Mouse (Mus musculus): Measurements from ENCODE around the gene Clcn1. TPM values are rescaled to one million over a fixed set of nuclear protein-coding genes. Genes with fewer than 3 reads are reported as not detected.
A peak's percentile ranks its signal among the peaks of the same experiment; 100 is the strongest.

Gene Clcn1
- total and polyA plus RNA-seq, 2 experiments from 2014 or later: 0.95 to 2.0 TPM

DNA sequence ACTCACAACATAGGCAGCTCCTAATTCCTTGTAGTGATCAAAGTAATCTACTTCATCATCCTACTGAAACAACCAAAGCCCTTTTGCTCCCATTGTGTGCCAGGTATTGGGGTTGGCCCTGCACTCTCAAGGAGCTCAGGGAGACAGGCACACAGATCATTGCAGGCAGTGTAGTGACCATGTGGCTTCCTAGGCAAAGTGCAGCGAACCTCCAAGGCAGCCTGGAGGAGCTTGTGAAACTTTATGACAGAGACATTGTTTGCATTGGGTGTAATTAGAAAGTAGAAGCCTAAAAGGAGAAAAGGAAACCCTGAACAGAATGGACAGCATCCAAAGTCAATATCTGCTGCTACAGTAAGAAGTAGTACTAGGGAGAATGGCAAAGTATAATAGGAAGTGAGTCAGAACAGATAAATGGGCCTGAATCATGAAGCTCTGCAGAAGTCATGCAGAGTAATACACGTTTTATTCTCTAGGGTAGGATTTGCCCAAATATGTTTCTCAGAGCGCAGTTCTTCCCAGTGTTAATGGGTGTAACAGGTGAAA is 9.1 kb downstream of the Clcn1 start:
- Histone ChIP-seq H3K9me3 (ENCODE audit: low read length) (no peaks in the 10 kb centered on the region), H3K9ac (replicated peaks; ENCODE audit: low read length) (no peak overlapping the region), H3K4me2 (ENCODE audit: low read depth, low read length) (no peak overlapping the region), H3K4me3 (ENCODE audit: low read length) (no peak overlapping the region), H3K4me1 (ENCODE audit: insufficient read depth, low read length) (no peaks in the 10 kb centered on the region), H3K36me3 (ENCODE audit: insufficient read depth, low read length) (peaks cover 10% of the 10 kb centered on the region; the same call in 1 of the 2 replicates), H3K27ac (no peak overlapping the region), H3K27me3 (ENCODE audit: insufficient read depth, low read length) (no peaks in the 10 kb centered on the region)
- no peak for TF ChIP-seq CTCF (IDR thresholded peaks at IDR 0.05; ENCODE audit: low read depth)
- DNase-seq (ENCODE audit: low spot score) (no peak), ATAC-seq (no peak)
- WGBS: 83% methylated on average over 3 of the region's 3 CpGs

GRCm38 (mm10) chr6:42299362-42299761 is 12.9 kb downstream of the Clcn1 start:
- H3K36me3 ChIP-seq (ENCODE audit: insufficient read depth, low read length): no peaks in the 10 kb centered on the region
- TF ChIP-seq CTCF (IDR thresholded peaks at IDR 0.05; ENCODE audit: low read depth): no peak
- H3K9me3 ChIP-seq (ENCODE audit: low read length): no peaks in the 10 kb centered on the region
- H3K4me3 ChIP-seq (ENCODE audit: low read length): no peak overlapping the region
- DNase-seq (ENCODE audit: low spot score) (no peak), ATAC-seq (no peak)
- H3K27me3 ChIP-seq (ENCODE audit: insufficient read depth, low read length): no peaks in the 10 kb centered on the region
- H3K27ac ChIP-seq: no peak overlapping the region
- no peak overlapping the region for H3K9ac ChIP-seq (replicated peaks; ENCODE audit: low read length)
- no peaks in the 10 kb centered on the region for H3K4me1 ChIP-seq (ENCODE audit: insufficient read depth, low read length)
- no peak overlapping the region for H3K4me2 ChIP-seq (ENCODE audit: low read depth, low read length)
- 93% methylated on average over 5 of the region's 5 CpGs for WGBS

DNA sequence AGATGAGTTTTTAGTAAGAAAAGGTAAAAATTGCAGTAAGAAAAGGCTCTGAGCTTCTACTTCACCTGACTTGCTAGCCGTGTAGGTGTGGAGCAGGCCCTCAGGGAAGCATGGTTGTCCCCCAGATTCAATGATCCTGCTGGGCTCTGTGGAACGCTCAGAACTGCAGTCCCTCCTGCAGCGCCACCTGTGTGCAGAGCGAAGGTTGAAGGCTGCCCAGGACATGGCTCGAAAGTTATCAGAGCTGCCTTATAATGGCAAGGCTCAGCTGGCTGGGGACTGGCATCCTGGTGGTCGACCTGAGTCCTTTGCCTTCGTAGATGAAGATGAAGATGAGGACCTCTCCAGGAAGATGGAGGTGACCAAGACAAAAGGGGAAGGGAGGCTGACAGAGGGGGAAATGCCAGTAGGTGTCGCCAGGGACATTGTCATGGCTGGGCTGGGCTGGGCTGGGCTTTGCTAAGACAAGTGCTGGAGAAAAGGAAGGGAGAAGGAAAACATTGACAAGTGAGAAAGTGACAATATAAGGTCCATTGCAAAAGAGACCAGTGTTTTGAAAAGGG is 23.4 kb downstream of the Clcn1 start:
- Histone ChIP-seq H3K4me1 (ENCODE audit: insufficient read depth, low read length) (no peaks in the 10 kb centered on the region), H3K27ac (no peak overlapping the region), H3K9me3 (ENCODE audit: low read length) (no peaks in the 10 kb centered on the region), H3K4me3 (ENCODE audit: low read length) (no peak overlapping the region), H3K36me3 (ENCODE audit: insufficient read depth, low read length) (peaks cover 8% of the 10 kb centered on the region; the same call in 1 of the 2 replicates), H3K27me3 (ENCODE audit: insufficient read depth, low read length) (no peaks in the 10 kb centered on the region), H3K4me2 (ENCODE audit: low read depth, low read length) (no peak overlapping the region), H3K9ac (replicated peaks; ENCODE audit: low read length) (no peak overlapping the region)
- ATAC-seq (no peak), DNase-seq (ENCODE audit: low spot score) (no peak)
- WGBS: 46% methylated on average over 8 of the region's 8 CpGs
- TF ChIP-seq CTCF (IDR thresholded peaks at IDR 0.05; ENCODE audit: low read depth): peak; percentile 36; the same call in 1 of the 2 replicates

DNA sequence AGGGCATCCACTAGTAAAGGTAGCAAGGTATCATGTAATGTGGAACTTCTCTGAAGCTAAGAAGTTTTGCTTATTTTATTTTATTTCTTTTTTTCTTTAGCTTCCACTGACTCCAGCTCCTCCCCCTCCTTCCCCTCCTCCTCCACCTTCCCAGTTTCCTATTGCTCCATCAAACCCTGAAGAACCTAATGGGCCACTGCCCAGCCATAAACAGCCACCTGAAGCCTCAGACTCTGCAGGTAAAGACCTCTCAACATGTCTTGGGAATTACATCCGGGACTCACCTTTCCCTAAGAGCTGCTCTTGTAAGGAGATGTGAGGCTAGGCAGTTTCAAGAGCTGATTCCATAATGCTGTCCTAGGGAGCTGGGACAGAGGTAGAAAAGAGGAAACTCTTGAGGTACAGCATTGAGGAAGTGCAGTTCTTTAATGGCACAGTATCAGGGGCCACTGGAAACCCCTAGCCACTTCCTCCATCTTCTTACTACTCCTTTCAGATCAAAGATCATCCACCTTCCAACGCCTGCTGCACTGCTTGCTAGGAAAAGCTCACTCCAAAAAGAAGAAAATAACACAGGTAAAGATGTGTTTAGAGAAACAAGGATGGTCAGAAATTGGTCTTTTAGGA is 24.1 kb downstream of the Clcn1 start:
- no peaks in the 10 kb centered on the region for H3K9me3 ChIP-seq (ENCODE audit: low read length)
- no peaks in the 10 kb centered on the region for H3K27me3 ChIP-seq (ENCODE audit: insufficient read depth, low read length)
- peaks cover 8% of the 10 kb centered on the region; the same call in 1 of the 2 replicates for H3K36me3 ChIP-seq (ENCODE audit: insufficient read depth, low read length)
- WGBS: 90% methylated on average over 2 of the region's 2 CpGs
- no peak overlapping the region for H3K4me2 ChIP-seq (ENCODE audit: low read depth, low read length)
- DNase-seq (ENCODE audit: low spot score) (no peak), ATAC-seq (no peak)
- TF ChIP-seq CTCF (IDR thresholded peaks at IDR 0.05; ENCODE audit: low read depth): no peak
- H3K27ac ChIP-seq: no peak overlapping the region
- H3K4me1 ChIP-seq (ENCODE audit: insufficient read depth, low read length): no peaks in the 10 kb centered on the region
- no peak overlapping the region for H3K4me3 ChIP-seq (ENCODE audit: low read length)
- H3K9ac ChIP-seq (replicated peaks; ENCODE audit: low read length): no peak overlapping the region

GRCm38 (mm10) chr6:42318293-42318692 is 31.8 kb downstream of the Clcn1 start:
- ATAC-seq: no peak
- H3K4me1 ChIP-seq (ENCODE audit: insufficient read depth, low read length): no peaks in the 10 kb centered on the region
- no peak overlapping the region for H3K9ac ChIP-seq (replicated peaks; ENCODE audit: low read length)
- H3K27me3 ChIP-seq (ENCODE audit: insufficient read depth, low read length): no peaks in the 10 kb centered on the region
- peaks cover 23% of the 10 kb centered on the region; the same call in 1 of the 2 replicates for H3K36me3 ChIP-seq (ENCODE audit: insufficient read depth, low read length)
- H3K4me2 ChIP-seq (ENCODE audit: low read depth, low read length): no peak overlapping the region
- no peak overlapping the region for H3K4me3 ChIP-seq (ENCODE audit: low read length)
- no peak for DNase-seq (ENCODE audit: low spot score)
- 91% methylated on average over 4 of the region's 4 CpGs for WGBS
- H3K9me3 ChIP-seq (ENCODE audit: low read length): no peaks in the 10 kb centered on the region
- no peak overlapping the region for H3K27ac ChIP-seq
- no peak for TF ChIP-seq CTCF (IDR thresholded peaks at IDR 0.05; ENCODE audit: low read depth)

DNA sequence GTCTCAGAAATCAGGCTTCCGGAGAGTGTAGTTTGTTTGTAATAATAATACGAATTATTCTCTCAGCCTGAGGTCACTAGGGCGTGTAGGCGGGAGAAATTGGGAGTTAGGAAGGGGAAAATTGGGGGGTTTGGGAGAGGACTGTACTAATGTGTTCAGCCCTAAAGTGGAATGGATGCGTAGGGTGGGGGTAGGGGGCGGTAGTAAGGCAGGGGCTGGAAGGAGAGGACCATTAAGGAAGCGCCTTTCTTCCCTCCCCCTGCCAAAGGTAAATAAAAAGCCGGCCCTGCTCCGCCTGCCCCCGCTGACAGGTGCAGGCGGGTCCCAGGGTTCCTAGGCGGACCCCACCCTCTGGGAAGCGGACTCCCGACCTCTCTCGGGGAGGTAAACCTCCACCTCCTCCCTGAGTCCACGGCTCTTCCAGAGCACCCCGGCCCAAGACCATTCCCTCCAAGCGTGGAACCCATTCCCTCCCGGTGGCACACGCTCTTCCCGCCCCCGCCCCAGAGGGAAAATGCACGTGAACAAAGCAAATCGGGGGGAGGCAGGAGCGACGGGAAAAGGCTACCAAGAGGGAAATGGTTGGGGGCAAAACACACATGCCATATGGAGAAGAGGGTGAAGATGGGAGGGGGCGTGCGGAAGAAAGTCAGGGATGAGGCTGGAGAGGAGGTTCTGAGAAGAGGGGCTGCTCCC is 37.0 kb downstream of the Clcn1 start:
- Histone ChIP-seq H3K4me3 (ENCODE audit: low read length) (peak overlapping the region; percentile 72), H3K4me2 (ENCODE audit: low read depth, low read length) (peak overlapping the region; percentile 85), H3K36me3 (ENCODE audit: insufficient read depth, low read length) (peaks cover 9% of the 10 kb centered on the region; the same call in 1 of the 2 replicates), H3K9me3 (ENCODE audit: low read length) (no peaks in the 10 kb centered on the region), H3K4me1 (ENCODE audit: insufficient read depth, low read length) (no peaks in the 10 kb centered on the region), H3K9ac (replicated peaks; ENCODE audit: low read length) (peak overlapping the region; percentile 82), H3K27ac (peak overlapping the region; percentile 78), H3K27me3 (ENCODE audit: insufficient read depth, low read length) (no peaks in the 10 kb centered on the region)
- WGBS: 0% methylated on average over 28 of the region's 28 CpGs
- ATAC-seq: peak; percentile 55
- no peak for TF ChIP-seq CTCF (IDR thresholded peaks at IDR 0.05; ENCODE audit: low read depth)
- DNase-seq (ENCODE audit: low spot score): peak; percentile 33
